Mouse (Mus musculus): Measurements from ENCODE around the gene Ttll11.

DNA sequence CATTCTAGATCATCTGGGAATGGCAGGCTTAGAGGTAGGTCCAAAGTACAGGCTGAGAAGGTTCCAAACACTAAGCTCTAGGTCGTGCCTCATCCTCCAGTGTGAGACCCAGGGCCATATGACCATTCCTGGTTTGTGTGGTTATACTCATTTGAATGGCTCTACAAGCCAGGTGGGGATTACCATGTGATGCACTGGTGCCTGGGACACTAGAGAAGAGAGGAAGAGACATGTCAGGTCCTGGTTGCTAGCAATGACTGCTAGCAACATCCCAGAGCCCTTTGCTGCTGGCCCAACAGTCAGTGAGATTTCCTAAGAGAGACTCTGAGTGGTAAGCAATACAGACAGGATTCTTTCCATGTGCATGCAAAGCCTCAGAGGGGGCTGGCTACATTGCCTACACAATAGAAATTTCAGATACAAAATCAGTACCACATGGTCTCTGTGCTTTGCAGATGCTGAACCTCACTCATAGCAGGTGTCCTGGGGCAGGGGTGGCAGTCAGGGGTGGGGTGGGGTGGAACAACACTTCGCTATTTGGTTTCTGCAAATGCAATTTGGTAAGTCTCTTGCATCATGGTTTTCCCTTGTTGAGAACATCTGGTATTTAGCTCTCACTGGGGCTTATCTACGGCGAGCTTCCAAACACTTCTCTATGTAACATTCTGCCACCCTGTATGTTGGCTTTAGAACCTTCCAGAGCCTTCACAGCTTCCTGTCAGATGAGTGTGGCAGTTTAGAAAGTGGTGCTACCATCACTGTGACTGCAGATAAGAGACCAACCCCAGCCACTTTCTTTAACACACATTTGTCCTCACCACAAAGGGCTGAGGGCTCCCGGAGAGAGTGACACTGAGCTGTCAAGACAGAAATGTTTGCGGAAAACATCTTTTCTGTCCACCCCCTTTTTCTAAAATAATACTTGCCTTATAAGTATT, 148.5 kb downstream of the Ttll11 start:
- no peak for TF ChIP-seq GATA1 (IDR thresholded peaks at IDR 0.05; ENCODE audit: low read length)
- no peak for TF ChIP-seq TAL1 (IDR thresholded peaks at IDR 0.05; ENCODE audit: low read length)
